Mouse (Mus musculus) myocyte (in vitro differentiated cells): ENCODE measurements around the gene Fiz1. TPM values are rescaled to one million over a fixed set of nuclear protein-coding genes. Genes with fewer than 3 reads are reported as not detected.
A peak's percentile ranks its signal among the peaks of the same experiment; 100 is the strongest.

Source experiments
- H3K27me3 ChIP-seq: one replicate; pipeline ENCODE4 v1.6.1; 2011; ENCODE audit not compliant: control insufficient read depth, insufficient read depth, insufficient read length
- H3K36me3 ChIP-seq: one replicate; pipeline ENCODE4 v1.6.1; 2011; ENCODE audit not compliant: control insufficient read depth, insufficient read depth
- H3K4me2 ChIP-seq: one replicate; pipeline ENCODE4 v1.6.1; 2011; ENCODE audit warnings: low read depth, control low read depth
- H3K4me3 ChIP-seq: one replicate; pipeline ENCODE4 v1.5.1; 2011; ENCODE audit warnings: mild to moderate bottlenecking, control low read depth, moderate library complexity
- H3K79me2 ChIP-seq: one replicate; pipeline ENCODE4 v1.6.1; 2011; ENCODE audit not compliant: control insufficient read depth, insufficient read depth
- H3ac ChIP-seq: one replicate; pipeline ENCODE4 v1.6.1; 2011; ENCODE audit not compliant: control insufficient read depth, insufficient read length
- CEBPB ChIP-seq: IDR thresholded peaks from 2 replicates; pipeline ENCODE4 v1.6.1; 2011; ENCODE audit warnings: mild to moderate bottlenecking, moderate library complexity; ENCODE audit not compliant: poor library complexity, insufficient read depth, severe bottlenecking
- E2F4 ChIP-seq: IDR thresholded peaks from one replicate; pipeline ENCODE4 v1.6.1; 2011; ENCODE audit warnings: mild to moderate bottlenecking, control low read depth, moderate library complexity; ENCODE audit not compliant: insufficient read depth
- MAX ChIP-seq: IDR thresholded peaks from one replicate; pipeline ENCODE4 v1.6.1; 2011; ENCODE audit warnings: low read depth, mild to moderate bottlenecking, control low read depth
- MYOD1 ChIP-seq, 3 experiments: IDR thresholded peaks; one replicate each; pipeline ENCODE4 v1.6.1; 2011; ENCODE audit warnings: control low read depth in 2 of 3, low read depth in 2 of 3, mild to moderate bottlenecking in 2 of 3, moderate library complexity in 1 of 3; ENCODE audit not compliant: insufficient read length in 2 of 3, control insufficient read depth in 1 of 3
- MYOG ChIP-seq, 3 experiments: IDR thresholded peaks; one replicate each; pipeline ENCODE4 v1.6.1; 2011; ENCODE audit warnings: control low read depth in 2 of 3, low read depth in 2 of 3, mild to moderate bottlenecking in 2 of 3; ENCODE audit not compliant: insufficient read length in 2 of 3, control insufficient read depth in 1 of 3, insufficient read depth in 1 of 3
- POLR2A ChIP-seq: IDR thresholded peaks from one replicate; pipeline ENCODE4 v1.6.1; 2011; ENCODE audit warnings: low read depth, mild to moderate bottlenecking, control low read depth, moderate library complexity; ENCODE audit not compliant: insufficient read length
- POLR2AphosphoS2 ChIP-seq: IDR thresholded peaks from one replicate; pipeline ENCODE4 v1.6.1; 2011; ENCODE audit warnings: low read depth, control low read depth; ENCODE audit not compliant: insufficient read length
- REST ChIP-seq: IDR thresholded peaks from one replicate; pipeline ENCODE4 v1.6.1; 2011; ENCODE audit warnings: mild to moderate bottlenecking, control low read depth, moderate library complexity; ENCODE audit not compliant: insufficient read depth, insufficient read length
- SRF ChIP-seq: IDR thresholded peaks from one replicate; pipeline ENCODE4 v1.6.1; 2011; ENCODE audit warnings: low read depth; ENCODE audit not compliant: control insufficient read depth, insufficient read length
- TCF12 ChIP-seq: IDR thresholded peaks from one replicate; pipeline ENCODE4 v1.6.1; 2011; ENCODE audit warnings: mild to moderate bottlenecking, control low read depth; ENCODE audit not compliant: poor library complexity, insufficient read depth, severe bottlenecking
- TCF3 ChIP-seq: IDR thresholded peaks from one replicate; pipeline ENCODE4 v1.6.1; 2011; ENCODE audit warnings: low read depth, control low read depth; ENCODE audit not compliant: insufficient read length
- USF1 ChIP-seq: IDR thresholded peaks from one replicate; pipeline ENCODE4 v1.6.1; 2011; ENCODE audit warnings: low read depth, mild to moderate bottlenecking, control low read depth, moderate library complexity
- polyA plus RNA-seq: library from polyadenylated mRNA; unstranded; fragments of >200 nt; fragmentation: generic; extraction: Trizol; gene quantifications from one replicate; pipeline ENCODE4 v1.2.1, GENCODE M21; 2012; ENCODE audit warnings: missing spikeins

The Fiz1 gene
- polyA plus RNA-seq, 1 experiment = 22.8 TPM

DNA sequence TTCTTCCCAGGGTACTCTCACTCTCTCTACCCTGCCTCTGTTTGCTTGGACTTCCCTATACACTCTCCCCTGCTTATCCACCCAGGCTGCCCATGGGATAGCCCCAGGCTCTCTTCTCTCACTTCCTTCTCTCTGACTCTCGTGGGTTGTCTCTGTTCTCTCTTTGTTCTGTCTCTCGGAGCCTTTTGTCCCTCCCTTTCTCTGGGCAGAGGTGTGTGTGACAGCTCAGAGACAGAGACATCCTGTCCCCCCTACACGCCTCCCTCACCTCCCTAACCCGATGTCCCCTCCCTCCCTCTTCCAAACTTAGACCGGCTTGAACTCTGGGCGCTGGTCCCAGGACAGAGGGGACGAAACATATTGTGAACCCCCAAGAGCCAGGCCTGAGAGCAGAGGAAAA lies 42.8 kb downstream of the Fiz1 start:
- H3K4me2 ChIP-seq = no peak overlapping the region
- no peaks in the 10 kb centered on the region for H3K27me3 ChIP-seq
- no peaks in the 10 kb centered on the region for H3K36me3 ChIP-seq
- TF ChIP-seq TCF12 (no peak), CEBPB (no peak), SRF (no peak), TCF3 (no peak), MAX (no peak), USF1 (no peak), REST (no peak), MYOD1 (IDR thresholded peaks at IDR 0.05; ENCODE audit: control insufficient read depth in 1 of 3, insufficient read length in 2 of 3, low read depth in 2 of 3) (no peak), POLR2A (no peak), E2F4 (no peak), POLR2AphosphoS2 (no peak), MYOG (IDR thresholded peaks at IDR 0.05; ENCODE audit: control insufficient read depth in 1 of 3, insufficient read depth in 1 of 3, insufficient read length in 2 of 3, low read depth in 2 of 3) (no peak)
- no peak overlapping the region for H3ac ChIP-seq
- no peaks in the 10 kb centered on the region for H3K79me2 ChIP-seq
- no peak overlapping the region for H3K4me3 ChIP-seq

DNA sequence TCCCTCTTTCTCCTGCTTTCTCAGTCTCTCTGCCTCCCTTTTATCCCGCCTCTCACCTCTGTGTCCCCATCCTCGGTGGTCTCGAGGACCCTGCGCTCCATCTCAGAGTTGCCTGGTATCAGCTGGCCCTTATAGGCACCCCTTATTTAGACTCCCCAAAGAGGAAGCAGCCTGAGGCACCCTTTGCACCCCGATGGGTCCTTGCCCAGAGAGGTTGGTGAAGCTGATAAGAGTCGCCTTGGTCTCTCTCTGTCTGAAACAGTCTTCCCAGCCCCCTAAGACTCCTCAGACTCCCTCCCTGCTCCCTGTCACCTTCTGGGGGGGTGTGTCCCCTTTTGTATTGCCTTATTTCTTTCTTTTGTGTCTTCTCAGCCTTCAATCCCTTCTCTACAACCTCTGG lies 43.4 kb downstream of the Fiz1 start, which contains the start of gene Sbk3:
TSS of gene Sbk3 (minus strand) at position 101 of the 400 bp plus-strand sequence.
- TF ChIP-seq MAX (no peak), USF1 (no peak), TCF12 (no peak), POLR2AphosphoS2 (no peak), TCF3 (no peak), REST (no peak), POLR2A (no peak), SRF (no peak), CEBPB (no peak), MYOD1 (IDR thresholded peaks at IDR 0.05; ENCODE audit: control insufficient read depth in 1 of 3, insufficient read length in 2 of 3, low read depth in 2 of 3) (no peak), MYOG (IDR thresholded peaks at IDR 0.05; ENCODE audit: control insufficient read depth in 1 of 3, insufficient read depth in 1 of 3, insufficient read length in 2 of 3, low read depth in 2 of 3) (no peak), E2F4 (no peak)
- no peak within 1 kb of the TSS for H3K4me2 ChIP-seq
- H3K79me2 ChIP-seq = no peaks in the 10 kb centered on the region
- no peak within 1 kb of the TSS for H3ac ChIP-seq
- H3K36me3 ChIP-seq = no peaks in the 10 kb centered on the region
- H3K4me3 ChIP-seq = no peak within 1 kb of the TSS
- H3K27me3 ChIP-seq = no peaks in the 10 kb centered on the region

DNA sequence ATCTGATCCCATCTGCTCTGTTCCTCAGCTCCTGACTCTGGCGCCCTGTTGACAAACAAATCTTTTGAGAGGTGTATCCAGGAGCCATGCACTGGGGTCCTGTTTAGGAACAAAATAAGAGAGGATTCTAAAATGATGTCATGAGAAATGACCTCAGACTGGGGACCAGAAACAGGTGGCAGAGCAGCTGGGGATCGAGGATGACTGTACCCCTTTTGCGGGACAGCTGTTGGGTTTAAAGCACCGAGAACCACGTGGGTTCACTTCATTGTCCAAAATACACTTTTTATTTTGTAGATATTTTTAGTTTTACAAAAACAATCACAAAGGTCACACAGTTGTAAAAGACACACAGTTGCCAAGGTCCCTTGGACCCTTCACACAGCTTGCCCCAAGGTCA lies 49.5 kb downstream of the Fiz1 start:
- Histone ChIP-seq H3K79me2 (no peaks in the 10 kb centered on the region), H3K4me2 (peak overlapping the region; percentile 30), H3ac (no peak overlapping the region), H3K27me3 (no peaks in the 10 kb centered on the region), H3K4me3 (no peak overlapping the region), H3K36me3 (no peaks in the 10 kb centered on the region)
- TF ChIP-seq TCF3 = peak; percentile 76
- peak; percentile 8 to 91 (median 88) for TF ChIP-seq MYOD1 (IDR thresholded peaks at IDR 0.05; ENCODE audit: control insufficient read depth in 1 of 3, insufficient read length in 2 of 3, low read depth in 2 of 3)
- TF ChIP-seq E2F4 = no peak
- no peak for TF ChIP-seq POLR2A
- TF ChIP-seq TCF12 = peak; percentile 89
- TF ChIP-seq MYOG (IDR thresholded peaks at IDR 0.05; ENCODE audit: control insufficient read depth in 1 of 3, insufficient read depth in 1 of 3, insufficient read length in 2 of 3, low read depth in 2 of 3) = peak; percentile 62 to 86 (median 65)

DNA sequence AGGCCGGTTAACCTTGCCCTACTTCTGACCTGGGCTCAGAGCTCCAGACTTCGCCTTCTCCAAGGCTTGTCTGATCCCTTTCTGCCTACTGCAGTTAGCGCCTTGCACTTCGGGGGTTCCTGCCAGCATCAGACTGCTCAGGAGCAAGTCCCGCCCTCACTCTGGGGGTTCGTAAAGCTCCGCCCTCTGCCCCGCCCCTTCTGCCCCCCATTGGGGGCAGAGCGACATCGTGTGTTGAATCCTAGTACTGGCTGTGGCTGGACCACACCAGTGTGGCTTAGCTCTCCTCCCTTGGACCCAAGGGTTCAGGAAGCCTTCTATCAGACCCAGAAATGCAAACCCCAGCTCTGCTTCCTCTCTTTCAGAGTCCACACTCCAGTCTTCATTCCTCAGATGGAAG lies 50.2 kb downstream of the Fiz1 start, which contains the start of gene Sbk2:
TSS of gene Sbk2 (minus strand) at position 135 of the 400 bp plus-strand sequence.
- Histone ChIP-seq H3K79me2 (no peaks in the 10 kb centered on the region), H3K36me3 (no peaks in the 10 kb centered on the region), H3ac (no peak within 1 kb of the TSS), H3K4me2 (peak within 1 kb of the TSS; percentile 52), H3K4me3 (no peak within 1 kb of the TSS), H3K27me3 (no peaks in the 10 kb centered on the region)
- TF ChIP-seq CEBPB (no peak), REST (no peak), POLR2A (peak; percentile 15)

DNA sequence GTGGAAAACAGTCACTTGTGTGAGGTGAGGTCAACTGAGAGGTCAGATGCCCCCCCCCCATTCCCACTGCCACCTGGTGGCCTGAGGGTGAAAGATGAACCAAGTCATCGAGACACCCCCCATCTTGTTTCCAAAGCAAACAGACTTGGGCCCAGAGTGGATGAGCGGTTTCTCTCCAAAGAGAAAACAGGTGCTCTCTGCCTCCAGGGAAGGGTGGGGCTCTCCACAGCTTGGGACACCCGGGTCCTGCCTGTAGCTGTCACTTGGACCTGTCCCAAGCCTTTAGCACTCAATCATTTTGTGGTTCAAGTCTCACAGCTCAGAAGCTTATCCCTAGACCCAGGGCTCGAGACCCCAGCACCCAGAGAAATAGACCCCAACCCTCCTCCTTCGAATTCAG lies 51.0 kb downstream of the Fiz1 start:
- Histone ChIP-seq H3K27me3 (no peaks in the 10 kb centered on the region), H3K79me2 (no peaks in the 10 kb centered on the region), H3K4me2 (peak overlapping the region; percentile 52), H3K36me3 (no peaks in the 10 kb centered on the region), H3K4me3 (no peak overlapping the region), H3ac (no peak overlapping the region)
- TF ChIP-seq MYOG (IDR thresholded peaks at IDR 0.05; ENCODE audit: control insufficient read depth in 1 of 3, insufficient read depth in 1 of 3, insufficient read length in 2 of 3, low read depth in 2 of 3) (peak in 1 of 3 experiments; percentile 58), MYOD1 (IDR thresholded peaks at IDR 0.05; ENCODE audit: control insufficient read depth in 1 of 3, insufficient read length in 2 of 3, low read depth in 2 of 3) (peak; percentile 12 to 74 (median 15)), CEBPB (no peak)
